Mouse (Mus musculus) heart, embryonic 10.5 days (tissue): ENCODE data around the gene Lrrc45. TPM values are rescaled to one million over a fixed set of nuclear protein-coding genes. Genes with fewer than 3 reads are reported as not detected.
A peak's percentile ranks its signal among the peaks of the same experiment; 100 is the strongest.

Source experiments
- DNase-seq: peaks from one replicate; pipeline ENCODE4 v3.0.0-alpha.2; 2017; ENCODE audit warnings: low spot score
- H3K27ac ChIP-seq: fragments of 300-500 bp; sonication (generic); 2 replicates; pipeline ENCODE4 v1.5.1; 2016; ENCODE audit warnings: mild to moderate bottlenecking
- H3K27me3 ChIP-seq: fragments of 300-500 bp; sonication (generic); 2 replicates; pipeline ENCODE4 v1.6.1; 2016; ENCODE audit warnings: mild to moderate bottlenecking; ENCODE audit not compliant: poor library complexity, insufficient read depth, severe bottlenecking
- H3K36me3 ChIP-seq: fragments of 300-500 bp; sonication (generic); 2 replicates; pipeline ENCODE4 v1.6.1; 2016; ENCODE audit warnings: mild to moderate bottlenecking, moderate library complexity
- H3K4me1 ChIP-seq: fragments of 300-500 bp; sonication (generic); 2 replicates; pipeline ENCODE4 v1.6.1; 2016; ENCODE audit warnings: mild to moderate bottlenecking
- H3K4me3 ChIP-seq: fragments of 300-500 bp; sonication (generic); 2 replicates; pipeline ENCODE4 v1.5.1; 2016; ENCODE audit warnings: mild to moderate bottlenecking, moderate library complexity
- H3K9me3 ChIP-seq: fragments of 300-500 bp; sonication (generic); 2 replicates; pipeline ENCODE4 v1.6.1; 2016; ENCODE audit warnings: mild to moderate bottlenecking, moderate library complexity
- WGBS: fragments of 180-500 bp; shearing (Covaris S2); methylation state at CpG from one replicate; pipeline ENCODE4 v1.1.7; 2016; 5-methylcytosine and 5-hydroxymethylcytosine counted together
- polyA plus RNA-seq: library from polyadenylated mRNA; unstranded; fragments of >200 nt; fragmentation: Nextera tagmentation; extraction: Ambion mirVana; gene quantifications from 2 replicates; pipeline ENCODE4 v1.2.1, GENCODE M21; 2016

Lrrc45 gene
- polyA plus RNA-seq, 1 experiment from 2014 or later: 43.6 TPM

DNA sequence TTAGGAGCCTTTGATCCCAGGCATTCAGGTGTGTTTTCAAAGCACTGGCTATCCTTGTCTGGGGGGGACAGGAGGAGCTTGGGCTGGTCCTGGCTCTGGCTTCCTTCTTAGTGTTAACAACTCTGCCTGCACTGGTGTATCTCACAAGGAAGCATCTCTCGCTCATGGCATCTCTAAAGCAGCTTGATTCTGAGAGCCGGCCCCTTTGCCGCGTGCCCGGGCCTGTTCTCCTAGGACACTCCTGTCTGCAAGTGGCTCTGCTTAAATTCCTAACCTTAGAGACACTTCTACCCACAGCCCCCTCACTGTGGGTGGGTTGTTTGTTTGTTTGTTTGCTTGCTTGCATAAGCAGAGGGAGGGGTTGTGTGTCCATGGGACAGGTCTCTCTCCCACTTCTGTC lies 5.8 kb upstream of the Lrrc45 start:
- H3K27ac ChIP-seq: peak overlapping the region; percentile 84
- no peak overlapping the region for H3K4me3 ChIP-seq
- 31% methylated on average over 5 of the region's 5 CpGs for WGBS

GRCm38 (mm10) chr11:120709551-120709950 lies 4.2 kb upstream of the Lrrc45 start:
- H3K27ac ChIP-seq: no peak overlapping the region
- H3K4me1 ChIP-seq: peaks cover 66% of the 10 kb centered on the region
- no peaks in the 10 kb centered on the region for H3K9me3 ChIP-seq
- no peaks in the 10 kb centered on the region for H3K27me3 ChIP-seq
- no peak for DNase-seq
- no peak overlapping the region for H3K4me3 ChIP-seq
- WGBS: 76% methylated on average over 2 of the region's 2 CpGs
- peaks cover 29% of the 10 kb centered on the region for H3K36me3 ChIP-seq

More for the DNA sequence above, 5.8 kb upstream of the Lrrc45 start:
- Histone ChIP-seq H3K36me3 (peaks cover 37% of the 10 kb centered on the region), H3K9me3 (no peaks in the 10 kb centered on the region), H3K4me1 (peaks cover 72% of the 10 kb centered on the region), H3K27me3 (no peaks in the 10 kb centered on the region)
- no peak for DNase-seq

- Histone ChIP-seq H3K27me3 (no peaks in the 10 kb centered on the region), H3K4me3 (no peak overlapping the region), H3K4me1 (peaks cover 62% of the 10 kb centered on the region), H3K36me3 (peaks cover 35% of the 10 kb centered on the region), H3K27ac (no peak overlapping the region), H3K9me3 (no peaks in the 10 kb centered on the region)
- WGBS: 76% methylated on average over 5 of the region's 5 CpGs
- DNase-seq: no peak
Measured at GRCm38 (mm10) chr11:120710672-120711071, 3.1 kb upstream of the Lrrc45 start.

- WGBS: 60% methylated on average over 8 of the region's 8 CpGs
- Histone ChIP-seq H3K36me3 (peaks cover 44% of the 10 kb centered on the region), H3K4me1 (peaks cover 48% of the 10 kb centered on the region), H3K27ac (peak overlapping the region; percentile 85; the same call in 1 of the 2 replicates), H3K4me3 (peak overlapping the region; percentile 75; the same call in 1 of the 2 replicates), H3K9me3 (no peaks in the 10 kb centered on the region), H3K27me3 (no peaks in the 10 kb centered on the region)
- DNase-seq: no peak
Measured at GRCm38 (mm10) chr11:120711980-120712604, 1.6 kb upstream of the Lrrc45 start.

DNA sequence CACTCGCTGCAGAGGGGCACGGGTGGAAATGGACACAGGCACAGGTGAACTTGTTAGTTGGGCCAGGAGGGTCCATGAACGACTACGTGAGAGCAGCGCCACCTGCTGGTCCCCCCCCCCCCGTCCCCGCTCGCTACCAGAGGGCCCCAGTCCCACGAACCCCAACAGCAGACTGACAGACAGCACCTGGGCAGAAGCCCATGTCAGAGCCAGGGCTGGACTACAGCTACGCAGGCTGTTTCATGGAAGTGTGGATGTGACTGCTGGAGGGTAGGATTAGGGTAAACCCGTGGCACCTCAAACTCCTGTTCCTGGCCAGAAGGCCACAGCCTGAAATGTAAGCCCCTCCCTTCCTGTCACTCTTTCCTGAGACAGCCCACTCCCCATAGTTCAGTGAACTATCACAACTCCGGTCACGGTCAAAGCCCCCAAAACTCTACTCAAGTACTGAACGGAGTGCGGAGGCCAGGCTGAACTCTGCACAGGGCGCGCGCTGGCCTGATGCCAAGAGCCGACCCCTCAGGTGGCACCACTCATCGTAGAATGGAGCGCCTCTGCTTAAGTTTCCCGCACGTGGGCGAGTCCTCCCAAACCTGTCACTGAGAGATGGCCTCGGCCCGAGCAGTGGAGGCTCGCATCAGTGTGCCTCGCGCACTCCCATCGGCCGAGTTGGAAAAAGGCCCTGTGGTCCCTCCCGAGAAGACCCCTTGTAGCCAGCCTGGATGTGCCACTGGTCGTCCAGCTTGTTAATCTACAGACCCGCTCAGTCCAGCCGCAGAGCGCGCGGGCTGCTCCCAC lies 755 bp upstream of the Lrrc45 start:
- peak overlapping the region; percentile 85 for H3K27ac ChIP-seq
- no peaks in the 10 kb centered on the region for H3K9me3 ChIP-seq
- under 1% methylated on average over 38 of the region's 38 CpGs for WGBS
- peak; percentile 93 for DNase-seq
- H3K4me3 ChIP-seq: peak overlapping the region; percentile 75
- peaks cover 39% of the 10 kb centered on the region for H3K4me1 ChIP-seq
- 0 out of 2 replicates have a peak, but pooled peaks cover 6% of the 10 kb centered on the region for H3K27me3 ChIP-seq
- H3K36me3 ChIP-seq: peaks cover 52% of the 10 kb centered on the region

GRCm38 (mm10) chr11:120714546-120714945 lies 821 bp downstream of the Lrrc45 start:
- Histone ChIP-seq H3K4me1 (peaks cover 35% of the 10 kb centered on the region), H3K27ac (peak overlapping the region; percentile 85), H3K36me3 (peaks cover 56% of the 10 kb centered on the region), H3K27me3 (peaks cover 18% of the 10 kb centered on the region; the same call in 1 of the 2 replicates), H3K9me3 (no peaks in the 10 kb centered on the region), H3K4me3 (peak overlapping the region; percentile 75)
- WGBS: 42% methylated on average over 10 of the region's 10 CpGs
- no peak for DNase-seq

- Histone ChIP-seq H3K9me3 (no peaks in the 10 kb centered on the region), H3K27ac (no peak overlapping the region), H3K27me3 (peaks cover 24% of the 10 kb centered on the region), H3K4me1 (peaks cover 35% of the 10 kb centered on the region), H3K4me3 (peak overlapping the region; percentile 75; the same call in 1 of the 2 replicates), H3K36me3 (peaks cover 56% of the 10 kb centered on the region)
- 86% methylated on average over 9 of the region's 9 CpGs for WGBS
- DNase-seq: no peak
Measured at GRCm38 (mm10) chr11:120715131-120715530, 1.4 kb downstream of the Lrrc45 start.

DNA sequence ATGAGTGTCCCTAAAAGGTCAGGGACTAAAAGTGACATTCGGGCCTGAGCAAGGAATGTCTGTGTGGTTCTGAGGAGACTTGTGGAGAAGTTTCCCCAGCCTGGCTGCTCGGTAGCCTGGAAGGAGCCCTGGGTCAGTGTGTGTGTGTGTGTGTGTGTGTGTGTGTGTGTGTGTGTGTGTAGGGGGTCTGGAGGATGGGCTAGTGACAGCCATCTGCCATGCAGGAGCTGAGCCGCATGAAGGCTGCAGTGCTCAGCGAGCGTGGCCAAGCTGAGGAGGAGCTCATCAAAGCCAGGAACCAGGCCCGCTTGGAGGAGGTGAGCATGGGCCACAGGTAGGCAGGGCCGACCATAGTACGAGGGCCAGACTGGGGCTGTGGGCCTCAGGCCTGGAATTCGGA lies 5.5 kb downstream of the Lrrc45 start:
- H3K9me3 ChIP-seq: no peaks in the 10 kb centered on the region
- peaks cover 61% of the 10 kb centered on the region for H3K27me3 ChIP-seq
- no peak overlapping the region for H3K4me3 ChIP-seq
- DNase-seq: no peak
- H3K36me3 ChIP-seq: peaks cover 49% of the 10 kb centered on the region
- no peak overlapping the region for H3K27ac ChIP-seq
- H3K4me1 ChIP-seq: peaks cover 36% of the 10 kb centered on the region
- WGBS: 83% methylated on average over 9 of the region's 9 CpGs

DNA sequence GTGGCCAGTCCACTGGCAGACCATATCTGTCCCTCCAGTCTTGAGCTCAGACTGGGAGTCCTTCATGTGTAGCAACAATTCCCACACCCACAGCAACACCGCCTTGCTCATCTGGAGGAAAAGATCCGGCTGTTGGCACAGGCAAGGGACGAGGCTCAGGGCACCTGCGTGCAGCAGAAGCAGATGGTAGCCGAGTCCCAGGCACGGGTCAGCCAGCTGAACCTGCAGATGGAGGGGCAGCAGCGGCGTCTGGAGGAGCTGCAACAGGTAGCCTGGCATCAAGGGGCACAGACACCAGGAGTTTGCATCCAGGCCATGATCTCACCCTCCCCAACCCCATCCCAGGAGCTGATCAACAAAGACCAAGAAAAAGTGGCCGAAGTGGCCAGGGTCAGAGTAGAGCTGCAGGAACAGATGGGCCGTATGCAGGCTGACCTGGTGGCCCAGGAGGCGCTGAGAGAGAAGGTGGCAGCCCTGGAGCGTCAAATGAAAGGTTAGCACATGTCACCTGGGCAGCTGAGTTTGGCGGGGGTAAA lies 6.2 kb downstream of the Lrrc45 start:
- Histone ChIP-seq H3K4me3 (peak overlapping the region; percentile 13; the same call in 1 of the 2 replicates), H3K36me3 (peaks cover 49% of the 10 kb centered on the region), H3K9me3 (no peaks in the 10 kb centered on the region), H3K27ac (no peak overlapping the region), H3K27me3 (peaks cover 66% of the 10 kb centered on the region), H3K4me1 (peaks cover 29% of the 10 kb centered on the region)
- WGBS: 91% methylated on average over 13 of the region's 13 CpGs
- DNase-seq: no peak

DNA sequence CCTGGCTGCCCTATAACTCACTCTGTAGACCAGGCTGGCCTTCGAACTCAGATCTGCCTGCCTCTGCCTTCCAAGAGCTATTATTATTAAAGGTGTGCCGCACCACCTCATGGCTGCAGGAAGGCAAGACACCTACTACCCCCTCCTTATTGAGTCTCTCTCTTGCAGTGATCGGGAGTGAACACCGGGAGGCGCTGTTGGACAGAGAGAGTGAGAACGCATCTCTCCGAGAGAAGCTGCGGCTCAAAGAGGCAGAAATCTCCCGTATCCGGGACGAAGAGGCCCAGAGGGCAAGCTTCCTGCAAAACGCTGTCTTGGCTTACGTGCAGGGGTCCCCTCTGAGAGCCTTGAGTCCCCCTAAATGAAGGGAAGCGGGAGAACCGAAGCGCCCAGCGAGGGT lies 6.7 kb downstream of the Lrrc45 start:
- Histone ChIP-seq H3K27ac (peak overlapping the region; percentile 19), H3K4me3 (peak overlapping the region; percentile 66), H3K4me1 (peaks cover 25% of the 10 kb centered on the region), H3K27me3 (peaks cover 71% of the 10 kb centered on the region), H3K36me3 (peaks cover 45% of the 10 kb centered on the region), H3K9me3 (no peaks in the 10 kb centered on the region)
- 10% methylated on average over 17 of the region's 17 CpGs for WGBS
- peak; percentile 93 for DNase-seq

- Histone ChIP-seq H3K4me1 (peaks cover 29% of the 10 kb centered on the region), H3K9me3 (no peaks in the 10 kb centered on the region), H3K27me3 (peaks cover 81% of the 10 kb centered on the region), H3K36me3 (peaks cover 37% of the 10 kb centered on the region), H3K27ac (peak within 1 kb of the TSS; percentile 72), H3K4me3 (peak within 1 kb of the TSS; percentile 66)
- under 1% methylated on average over 90 of the region's 90 CpGs for WGBS
- DNase-seq: no peak
Measured at GRCm38 (mm10) chr11:120721124-120722066, 7.7 kb downstream of the Lrrc45 start, which contains the start of gene Rac3. Rac3 (plus strand) TSS chr11:120721470.

- H3K9me3 ChIP-seq: no peaks in the 10 kb centered on the region
- 22% methylated on average over 21 of the region's 21 CpGs for WGBS
- H3K4me1 ChIP-seq: peaks cover 36% of the 10 kb centered on the region
- H3K27ac ChIP-seq: peak overlapping the region; percentile 72; the same call in 1 of the 2 replicates
- peaks cover 84% of the 10 kb centered on the region for H3K27me3 ChIP-seq
- peaks cover 32% of the 10 kb centered on the region for H3K36me3 ChIP-seq
- DNase-seq: no peak
- peak overlapping the region; percentile 66 for H3K4me3 ChIP-seq
Measured at GRCm38 (mm10) chr11:120722067-120722630, 8.4 kb downstream of the Lrrc45 start.
